In genomic region chr6:84640324-84641061, GRCm38 (mm10) we compare ENCODE assay signal across 9 mouse cellular contexts. TPM values are rescaled to one million over a fixed set of nuclear protein-coding genes. Genes with fewer than 3 reads are reported as not detected.
DNase-seq lines count a peak whose midpoint lies in the region; ATAC-seq and TF ChIP-seq lines count a peak whose summit lies in the region.
"Had no signal": no experiment of that assay in that cellular context is flagged by ENCODE, and none has a peak within 500 bp of the region (broad histone marks: within the 10 kb centered on the region; RNA-seq: fewer than 3 reads in every experiment).

No protein-coding gene starts in this region.

- no peak overlapping the region for H3K4me3 ChIP-seq in heart, adult 2 months
- no peak overlapping the region for H3K4me3 ChIP-seq in kidney, embryonic 16.5 days (ENCODE audit: low read length)
- H3K4me3 ChIP-seq in forebrain, embryonic 13.5 days, result no peak overlapping the region
- H3K4me3 ChIP-seq: embryonic facial prominence, embryonic 12.5 days had no signal

- DNase-seq in adrenal gland, adult 2 months, result peak; percentile 63
- DNase-seq in adrenal gland, postnatal 4 days (ENCODE audit: low spot score in 2 of 2), result no peak
- peak; percentile 36 to 65 for DNase-seq in heart, adult 2 months
- peak; percentile 64 for DNase-seq in lung, postnatal 25 days (ENCODE audit: low spot score)
- no peak for DNase-seq in layer of hippocampus, adult 18-20 months (ENCODE audit: low spot score in 2 of 2)

- WGBS in heart, adult 2 months, result 47% methylated on average over 9 of the region's 9 CpGs
- WGBS in kidney, embryonic 16.5 days, result 20% methylated on average over 9 of the region's 9 CpGs
- 81% methylated on average over 9 of the region's 9 CpGs for WGBS in forebrain, embryonic 13.5 days

- H3K27me3 ChIP-seq in heart, adult 2 months (ENCODE audit: control insufficient read depth, insufficient read depth, low read length), result no peaks in the 10 kb centered on the region
- H3K27me3 ChIP-seq in kidney, embryonic 16.5 days (ENCODE audit: insufficient read depth, low read length), result no peaks in the 10 kb centered on the region
- H3K27me3 ChIP-seq in forebrain, embryonic 13.5 days, result no peaks in the 10 kb centered on the region
- H3K27me3 ChIP-seq: embryonic facial prominence, embryonic 12.5 days had no signal

- H3K9ac ChIP-seq in heart, adult 2 months (ENCODE audit: low read depth, low read length), result no peak overlapping the region
- no peak overlapping the region for H3K9ac ChIP-seq in kidney, embryonic 16.5 days (replicated peaks; ENCODE audit: low read length)
- H3K9ac ChIP-seq in forebrain, embryonic 13.5 days, result no peak overlapping the region
- H3K9ac ChIP-seq: embryonic facial prominence, embryonic 12.5 days had no signal

- TF ChIP-seq CTCF in heart, adult 2 months (IDR thresholded peaks at IDR 0.05), result no peak

- TF ChIP-seq EP300 in heart, adult 2 months (IDR thresholded peaks at IDR 0.05; ENCODE audit: insufficient read depth, low read depth, low read length), result 0 out of 2 replicates have a peak, but pooled peaks have one; percentile 67

- H3K27ac ChIP-seq in heart, adult 2 months, result peak overlapping the region; percentile 67
- peak overlapping the region; percentile 86 for H3K27ac ChIP-seq in kidney, embryonic 16.5 days (ENCODE audit: low read length)
- H3K27ac ChIP-seq in forebrain, embryonic 13.5 days, result no peak overlapping the region
- H3K27ac ChIP-seq: embryonic facial prominence, embryonic 12.5 days had no signal

- no peak overlapping the region for H3K4me2 ChIP-seq in kidney, embryonic 16.5 days (replicated peaks; ENCODE audit: low read depth, low read length)
- no peak overlapping the region for H3K4me2 ChIP-seq in forebrain, embryonic 13.5 days
- H3K4me2 ChIP-seq: embryonic facial prominence, embryonic 12.5 days had no signal

- H3K4me1 ChIP-seq in heart, adult 2 months (ENCODE audit: control insufficient read depth, insufficient read depth, low read length), result peaks cover 11% of the 10 kb centered on the region
- peaks cover 22% of the 10 kb centered on the region for H3K4me1 ChIP-seq in kidney, embryonic 16.5 days (ENCODE audit: insufficient read depth, low read length)
- 0 out of 2 replicates have a peak, but pooled peaks cover 1% of the 10 kb centered on the region for H3K4me1 ChIP-seq in forebrain, embryonic 13.5 days

- peaks cover 16% of the 10 kb centered on the region for H3K36me3 ChIP-seq in heart, adult 2 months (ENCODE audit: control insufficient read depth, insufficient read depth, low read length)
- no peaks in the 10 kb centered on the region for H3K36me3 ChIP-seq in kidney, embryonic 16.5 days (ENCODE audit: insufficient read depth, low read length)
- H3K36me3 ChIP-seq in forebrain, embryonic 13.5 days (ENCODE audit: poor library complexity, severe bottlenecking), result no peaks in the 10 kb centered on the region
- H3K36me3 ChIP-seq: embryonic facial prominence, embryonic 12.5 days had no signal

- H3K9me3 ChIP-seq in kidney, embryonic 16.5 days (ENCODE audit: low read length), result no peaks in the 10 kb centered on the region
- H3K9me3 ChIP-seq in forebrain, embryonic 13.5 days (replicated peaks), result no peaks in the 10 kb centered on the region
- H3K9me3 ChIP-seq: embryonic facial prominence, embryonic 12.5 days had no signal

- no peak for TF ChIP-seq POLR2A in heart, adult 2 months (IDR thresholded peaks at IDR 0.05; ENCODE audit: insufficient read depth, low read depth, low read length)

- intact Hi-C loops in heart, adult 2 months (cut with DNase I), result loop anchor here (2.0 to 10.0 kb wide), 2 partner anchors 52 to 94 kb away; no protein-coding TSS in a partner anchor

- no peaks in the 10 kb centered on the region; the same call in 1 of the 2 replicates for H3K79me2 ChIP-seq in heart, adult 2 months (replicated peaks; ENCODE audit: control insufficient read depth, insufficient read depth, low read length)

- ATAC-seq in kidney, embryonic 16.5 days (ENCODE audit: low FRiP score, low TSS enrichment), result peak; percentile 93
- ATAC-seq in megakaryocyte-erythroid progenitor cell, adult 5-6 weeks (replicated peaks; ENCODE audit: low FRiP score, low TSS enrichment, poor library complexity, severe bottlenecking), result no peak
- ATAC-seq in forebrain, embryonic 13.5 days, result no peak

RNA-seq across cellular contexts. Expression of gene Cyp26b1, which starts 46.8 kb away (rescaled TPM):
- 10 to 100 TPM; 25.6 to 28.6 TPM for total RNA-seq in adrenal gland, adult 2 months (2021)
- polyA plus RNA-seq in adrenal gland, adult 2 months (2012; rRNA removed), result 1.2 and 6.4 TPM in 2 replicates
- total RNA-seq in adrenal gland, postnatal 4 days (2021), result 10 to 100 TPM; 18.7 to 21.0 TPM
- 10 to 100 TPM; 17.1 to 41.4 TPM for total RNA-seq in heart, adult 2 months (2021)
- 1.8 and 30.9 TPM in 2 replicates for polyA plus RNA-seq in heart, adult 2 months (2012; rRNA removed)
- polyA plus RNA-seq in kidney, embryonic 16.5 days (2015; fragmentation: Nextera tagmentation; extraction: Ambion mirVana), result 4.7 and 5.3 TPM in 2 replicates
- not detected in 2 replicates for total RNA-seq in megakaryocyte-erythroid progenitor cell, adult 5-6 weeks (2014; fragmentation: Nextera tagmentation)
- total RNA-seq in megakaryocyte-erythroid progenitor cell, adult 5-6 weeks (2017), result not detected in 2 replicates
- 0.63 and 2.9 TPM in 2 replicates for polyA plus RNA-seq in forebrain, embryonic 13.5 days (2015; fragmentation: Nextera tagmentation; extraction: Ambion mirVana)
- total RNA-seq in layer of hippocampus, adult 18-20 months (2021), result 1 to 10 TPM; 7.2 to 7.8 TPM

Comparison
In these comparisons a context has a peak if more than half of its experiments do, and no peak if none do; other contexts are left out.
1. DNase-seq: peak in adrenal gland, adult 2 months (single experiment), heart, adult 2 months (2 of 2) and lung, postnatal 25 days (single experiment); none in adrenal gland, postnatal 4 days (0 of 2) and layer of hippocampus, adult 18-20 months (0 of 2).
2. RNA of gene Cyp26b1, which starts 46.8 kb away (total RNA-seq): 17.1 to 41.4 TPM in heart, adult 2 months, 25.6 to 28.6 TPM in adrenal gland, adult 2 months, 18.7 to 21.0 TPM in adrenal gland, postnatal 4 days and 7.2 to 7.8 TPM in layer of hippocampus, adult 18-20 months; not detected in megakaryocyte-erythroid progenitor cell, adult 5-6 weeks; every median in the first group is over 4 times any median in the second.